Mouse (Mus musculus) embryonic facial prominence, embryonic 10.5 days (tissue): ENCODE data around the gene Mrpl9. TPM values are rescaled to one million over a fixed set of nuclear protein-coding genes. Genes with fewer than 3 reads are reported as not detected.

Experiments used
- DNase-seq: peaks from one replicate; pipeline ENCODE4 v3.0.0-alpha.2; 2017; ENCODE audit warnings: low spot score
- H3K27ac ChIP-seq: fragments of 300-500 bp; sonication (generic); replicated peaks from 2 replicates; pipeline ENCODE4 v1.5.1; 2016; ENCODE audit warnings: mild to moderate bottlenecking
- H3K27me3 ChIP-seq: fragments of 300-500 bp; sonication (generic); replicated peaks from 2 replicates; pipeline ENCODE4 v1.6.1; 2016; ENCODE audit warnings: low read depth, mild to moderate bottlenecking; ENCODE audit not compliant: poor library complexity, severe bottlenecking
- H3K36me3 ChIP-seq: fragments of 300-500 bp; sonication (generic); replicated peaks from 2 replicates; pipeline ENCODE4 v1.6.1; 2016; ENCODE audit warnings: mild to moderate bottlenecking, moderate library complexity
- H3K4me1 ChIP-seq: fragments of 300-500 bp; sonication (generic); 2 replicates; pipeline ENCODE4 v1.6.1; 2016
- H3K4me3 ChIP-seq: fragments of 300-500 bp; sonication (generic); 2 replicates; pipeline ENCODE4 v1.5.1; 2016; ENCODE audit warnings: mild to moderate bottlenecking, moderate library complexity
- H3K9me3 ChIP-seq: fragments of 300-500 bp; sonication (generic); 2 replicates; pipeline ENCODE4 v1.6.1; 2016; ENCODE audit warnings: mild to moderate bottlenecking
- WGBS: fragments of 180-500 bp; shearing (Covaris S2); methylation state at CpG from one replicate; pipeline ENCODE4 v1.1.7; 2016; 5-methylcytosine and 5-hydroxymethylcytosine counted together
- polyA plus RNA-seq: library from polyadenylated mRNA; unstranded; fragments of >200 nt; fragmentation: Nextera tagmentation; extraction: Ambion mirVana; gene quantifications from 2 replicates; pipeline ENCODE4 v1.2.1, GENCODE M21; 2016

The Mrpl9 gene
- polyA plus RNA-seq, 1 experiment from 2014 or later, result 68.5 TPM

- DNase-seq, result no peak
- Histone ChIP-seq H3K9me3 (no peaks in the 10 kb centered on the region), H3K4me3 (no peak overlapping the region), H3K27me3 (peaks cover 9% of the 10 kb centered on the region), H3K36me3 (peaks cover 27% of the 10 kb centered on the region), H3K27ac (no peak overlapping the region), H3K4me1 (peaks cover 45% of the 10 kb centered on the region)
- WGBS, result 77% methylated on average over 7 of the region's 7 CpGs
These were observed 42.8 kb downstream of the Mrpl9 start for GRCm38 (mm10) chr3:94485922-94486321.

- no peak for DNase-seq
- no peak overlapping the region for H3K27ac ChIP-seq
- no peaks in the 10 kb centered on the region for H3K9me3 ChIP-seq
- peaks cover 37% of the 10 kb centered on the region for H3K4me1 ChIP-seq
- H3K36me3 ChIP-seq, result peaks cover 38% of the 10 kb centered on the region
- no peaks in the 10 kb centered on the region for H3K27me3 ChIP-seq
- WGBS, result 81% methylated on average over 6 of the region's 6 CpGs
- H3K4me3 ChIP-seq, result no peak overlapping the region
These were observed 44.5 kb downstream of the Mrpl9 start for GRCm38 (mm10) chr3:94487581-94487980.

GRCm38 (mm10) chr3:94497162-94497561 lies 54.0 kb downstream of the Mrpl9 start:
- no peaks in the 10 kb centered on the region for H3K27me3 ChIP-seq
- WGBS, result 86% methylated on average over 4 of the region's 4 CpGs

More at GRCm38 (mm10) chr3:94497162-94497561, 54.0 kb downstream of the Mrpl9 start:
- DNase-seq, result no peak
- Histone ChIP-seq H3K9me3 (no peaks in the 10 kb centered on the region), H3K27ac (no peak overlapping the region), H3K36me3 (peaks cover 80% of the 10 kb centered on the region), H3K4me1 (no peaks in the 10 kb centered on the region), H3K4me3 (no peak overlapping the region)

Other genes with a start within 250 kb of the Mrpl9 start
- not detected in 2 replicates for gene Gm5286, start 246.6 kb upstream of the Mrpl9 start, polyA plus RNA-seq
- gene Gm4778, start 179.3 kb upstream of the Mrpl9 start, polyA plus RNA-seq, result not detected in 2 replicates
- gene Them4, start 133.2 kb upstream of the Mrpl9 start, polyA plus RNA-seq, result 8.3 TPM in 2 replicates
- 0.11 TPM in 1 of 2 replicates, not detected in the other for gene Them5, start 101.2 kb upstream of the Mrpl9 start, polyA plus RNA-seq
- 0.30 and 0.31 TPM in 2 replicates for gene C2cd4d, start 80.9 kb upstream of the Mrpl9 start, polyA plus RNA-seq
- 0.21 and 0.29 TPM in 2 replicates for gene Rorc, start 70.5 kb upstream of the Mrpl9 start, polyA plus RNA-seq
- gene Lingo4, start 44.8 kb upstream of the Mrpl9 start, polyA plus RNA-seq, result 0.07 and 0.28 TPM in 2 replicates
- gene Tdrkh, start 30.0 kb upstream of the Mrpl9 start, polyA plus RNA-seq, result 14.2 and 16.5 TPM in 2 replicates
- 0.56 and 0.60 TPM in 2 replicates for gene Oaz3, start 597 bp downstream of the Mrpl9 start, polyA plus RNA-seq
- gene Celf3, start 35.0 kb downstream of the Mrpl9 start, polyA plus RNA-seq, result 25.4 and 28.7 TPM in 2 replicates
- 1.8 and 3.2 TPM in 2 replicates for gene Riiad1, start 37.0 kb downstream of the Mrpl9 start, polyA plus RNA-seq
- gene Snx27, start 139.4 kb downstream of the Mrpl9 start, polyA plus RNA-seq, result 39.3 and 40.7 TPM in 2 replicates
- not detected in 2 replicates for gene Gm10972, start 199.8 kb downstream of the Mrpl9 start, polyA plus RNA-seq
- gene Tuft1, start 215.6 kb downstream of the Mrpl9 start, polyA plus RNA-seq, result 4.2 and 4.7 TPM in 2 replicates